Mouse (Mus musculus): Measurements from ENCODE around the gene Olfr1246. TPM values are rescaled to one million over a fixed set of nuclear protein-coding genes. Genes with fewer than 3 reads are reported as not detected.
"Not testable (repeated sequence)": the region's sequence is repeated elsewhere in the genome, so short reads cannot be mapped to it uniquely, and the experiment has no call there.

The Olfr1246 gene
- total RNA-seq (2014; fragmentation: Nextera tagmentation) = not detected in 2 replicates
- total RNA-seq (2017) = not detected in 2 replicates

GRCm38 (mm10) chr2:89593057-89593456 lies at the start of gene Olfr1246:
TSS of gene Olfr1246 (minus strand) at chr2:89593157.
- no peak for ATAC-seq (replicated peaks; ENCODE audit: poor library complexity, severe bottlenecking)

- no peak for ATAC-seq (replicated peaks; ENCODE audit: poor library complexity, severe bottlenecking)
Observed at GRCm38 (mm10) chr2:89634883-89635282, 41.9 kb upstream of the Olfr1246 start, which contains the start of gene Olfr1249. TSS of gene Olfr1249 (minus strand) at chr2:89634983.

GRCm38 (mm10) chr2:89618145-89618544 lies 25.2 kb upstream of the Olfr1246 start, which contains the start of gene Olfr1248:
TSS of gene Olfr1248 (minus strand) at chr2:89618245.
- ATAC-seq (replicated peaks; ENCODE audit: poor library complexity, severe bottlenecking) = not testable (repeated sequence)

DNA sequence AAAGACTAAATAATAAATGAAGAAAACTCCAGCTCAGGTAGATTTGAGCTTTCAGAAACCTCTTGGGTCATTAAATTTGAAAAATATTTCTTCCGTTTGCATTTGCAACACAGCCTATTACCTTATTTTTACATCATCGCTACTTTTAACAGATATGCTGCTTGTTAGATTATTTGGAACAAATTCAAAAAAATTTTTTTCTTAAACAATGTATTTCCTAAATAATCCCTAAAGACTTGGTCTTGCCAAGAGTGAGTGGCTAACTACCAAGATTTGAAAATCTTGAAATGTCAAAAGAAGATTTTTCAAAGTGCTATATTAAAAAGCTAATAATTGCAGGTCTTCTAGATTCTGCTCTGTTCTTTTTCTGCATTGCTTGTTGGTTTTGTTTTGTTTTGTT lies 21.1 kb upstream of the Olfr1246 start, which contains the start of gene Olfr1247:
Gene Olfr1247 (minus strand): TSS at position 101 of the 400 bp plus-strand sequence.
- no peak for ATAC-seq (replicated peaks; ENCODE audit: poor library complexity, severe bottlenecking)

- no peak for ATAC-seq (replicated peaks; ENCODE audit: poor library complexity, severe bottlenecking)
Observed at GRCm38 (mm10) chr2:89578347-89578746, 14.6 kb downstream of the Olfr1246 start, which contains the start of gene Olfr1245. TSS of gene Olfr1245 (minus strand) at chr2:89578447.

- not testable (repeated sequence) for ATAC-seq (replicated peaks; ENCODE audit: poor library complexity, severe bottlenecking)
Observed at GRCm38 (mm10) chr2:89562706-89563105, 30.3 kb downstream of the Olfr1246 start.

DNA sequence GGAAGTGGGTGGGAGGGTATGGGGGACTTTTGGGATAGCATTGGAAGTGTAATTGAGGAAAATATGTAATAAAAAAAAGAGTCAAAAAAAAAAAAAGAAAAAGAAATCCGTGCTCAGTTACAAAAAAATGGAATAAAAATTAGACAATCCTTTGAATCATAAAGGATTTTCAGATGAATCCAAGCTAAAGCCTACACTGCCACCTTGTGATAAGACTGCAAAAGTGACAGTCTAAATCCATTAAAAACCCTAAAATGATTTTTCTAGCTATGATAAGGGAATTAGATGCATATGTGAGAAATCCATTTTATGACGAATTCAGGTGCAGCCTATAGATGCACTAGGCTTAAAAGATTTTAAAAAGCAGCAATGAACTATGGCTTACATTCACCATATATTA lies 48.4 kb downstream of the Olfr1246 start:
- ATAC-seq (replicated peaks; ENCODE audit: poor library complexity, severe bottlenecking) = no peak

DNA sequence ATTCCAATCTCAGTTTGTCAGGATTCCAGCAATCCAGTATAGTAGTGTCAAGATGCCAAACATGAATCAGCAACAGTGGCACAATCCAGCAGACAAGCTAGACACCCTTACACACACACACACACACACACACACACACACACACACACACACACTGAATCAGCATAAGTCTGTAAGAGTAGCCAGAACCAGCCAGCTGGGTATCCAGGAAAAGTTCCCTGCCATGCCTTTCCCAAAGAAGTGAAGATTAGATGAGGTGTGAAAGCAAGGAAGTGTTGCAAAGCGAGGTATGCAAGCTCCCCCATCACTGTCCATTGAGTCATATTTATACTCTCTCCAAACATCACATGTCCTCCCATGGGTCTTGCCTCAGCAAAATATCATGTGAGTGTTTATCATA lies 53.0 kb downstream of the Olfr1246 start:
- ATAC-seq (replicated peaks; ENCODE audit: poor library complexity, severe bottlenecking) = no peak

Other genes starting within 250 kb of the Olfr1246 start
- not detected in 2 replicates for gene Olfr1234, start 228.3 kb downstream of the Olfr1246 start, total RNA-seq (2014; fragmentation: Nextera tagmentation)
- gene Olfr1234, start 228.3 kb downstream of the Olfr1246 start, total RNA-seq (2017) = not detected in 2 replicates
- gene Olfr1238, start 183.5 kb downstream of the Olfr1246 start, total RNA-seq (2014; fragmentation: Nextera tagmentation) = not detected in 2 replicates
- gene Olfr1238, start 183.5 kb downstream of the Olfr1246 start, total RNA-seq (2017) = not detected in 2 replicates
- not detected in 2 replicates for gene Olfr1239, start 172.8 kb downstream of the Olfr1246 start, total RNA-seq (2014; fragmentation: Nextera tagmentation)
- gene Olfr1239, start 172.8 kb downstream of the Olfr1246 start, total RNA-seq (2017) = not detected in 2 replicates
- not detected in 2 replicates for gene Olfr1240, start 150.2 kb downstream of the Olfr1246 start, total RNA-seq (2014; fragmentation: Nextera tagmentation)
- not detected in 2 replicates for gene Olfr1240, start 150.2 kb downstream of the Olfr1246 start, total RNA-seq (2017)
- gene Olfr1241, start 106.0 kb downstream of the Olfr1246 start, total RNA-seq (2014; fragmentation: Nextera tagmentation) = not detected in 2 replicates
- gene Olfr1241, start 106.0 kb downstream of the Olfr1246 start, total RNA-seq (2017) = not detected in 2 replicates
- gene Olfr1242, start 94.8 kb downstream of the Olfr1246 start, total RNA-seq (2014; fragmentation: Nextera tagmentation) = not detected in 2 replicates
- gene Olfr1242, start 94.8 kb downstream of the Olfr1246 start, total RNA-seq (2017) = not detected in 2 replicates
- not detected in 2 replicates for gene Olfr1243, start 61.7 kb downstream of the Olfr1246 start, total RNA-seq (2014; fragmentation: Nextera tagmentation)
- not detected in 2 replicates for gene Olfr1243, start 61.7 kb downstream of the Olfr1246 start, total RNA-seq (2017)
- gene Olfr1245, start 14.7 kb downstream of the Olfr1246 start, total RNA-seq (2014; fragmentation: Nextera tagmentation) = not detected in 2 replicates
- not detected in 2 replicates for gene Olfr1245, start 14.7 kb downstream of the Olfr1246 start, total RNA-seq (2017)
- gene Olfr1247, start 21.0 kb upstream of the Olfr1246 start, total RNA-seq (2014; fragmentation: Nextera tagmentation) = not detected in 2 replicates
- gene Olfr1247, start 21.0 kb upstream of the Olfr1246 start, total RNA-seq (2017) = not detected in 2 replicates
- not detected in 2 replicates for gene Olfr1248, start 25.1 kb upstream of the Olfr1246 start, total RNA-seq (2014; fragmentation: Nextera tagmentation)
- not detected in 2 replicates for gene Olfr1248, start 25.1 kb upstream of the Olfr1246 start, total RNA-seq (2017)
- gene Olfr1249, start 41.8 kb upstream of the Olfr1246 start, total RNA-seq (2014; fragmentation: Nextera tagmentation) = not detected in 2 replicates
- not detected in 2 replicates for gene Olfr1249, start 41.8 kb upstream of the Olfr1246 start, total RNA-seq (2017)
- not detected in 2 replicates for gene Olfr1250, start 68.3 kb upstream of the Olfr1246 start, total RNA-seq (2014; fragmentation: Nextera tagmentation)
- gene Olfr1250, start 68.3 kb upstream of the Olfr1246 start, total RNA-seq (2017) = not detected in 2 replicates
- not detected in 2 replicates for gene Olfr1251, start 78.8 kb upstream of the Olfr1246 start, total RNA-seq (2014; fragmentation: Nextera tagmentation)
- gene Olfr1251, start 78.8 kb upstream of the Olfr1246 start, total RNA-seq (2017) = not detected in 2 replicates
- gene Olfr1252, start 131.9 kb upstream of the Olfr1246 start, total RNA-seq (2014; fragmentation: Nextera tagmentation) = not detected in 2 replicates
- gene Olfr1252, start 131.9 kb upstream of the Olfr1246 start, total RNA-seq (2017) = not detected in 2 replicates
- not detected in 2 replicates for gene Olfr1253, start 163.9 kb upstream of the Olfr1246 start, total RNA-seq (2014; fragmentation: Nextera tagmentation)
- not detected in 2 replicates for gene Olfr1253, start 163.9 kb upstream of the Olfr1246 start, total RNA-seq (2017)
- gene Olfr1254, start 200.5 kb upstream of the Olfr1246 start, total RNA-seq (2014; fragmentation: Nextera tagmentation) = not detected in 2 replicates
- gene Olfr1254, start 200.5 kb upstream of the Olfr1246 start, total RNA-seq (2017) = not detected in 2 replicates
- gene Olfr1255, start 218.9 kb upstream of the Olfr1246 start, total RNA-seq (2014; fragmentation: Nextera tagmentation) = not detected in 2 replicates
- gene Olfr1255, start 218.9 kb upstream of the Olfr1246 start, total RNA-seq (2017) = not detected in 2 replicates
- not detected in 2 replicates for gene Olfr1256, start 248.4 kb upstream of the Olfr1246 start, total RNA-seq (2014; fragmentation: Nextera tagmentation)
- gene Olfr1256, start 248.4 kb upstream of the Olfr1246 start, total RNA-seq (2017) = not detected in 2 replicates

Measured in granulocyte monocyte progenitor cell, adult 5-6 weeks (primary cell).